Mouse (Mus musculus) embryonic facial prominence, embryonic 10.5 days (tissue): Measurements from ENCODE around the gene Sirt2. TPM values are rescaled to one million over a fixed set of nuclear protein-coding genes. Genes with fewer than 3 reads are reported as not detected.
A peak's percentile ranks its signal among the peaks of the same experiment; 100 is the strongest.

Experiments used
- DNase-seq: peaks from one replicate; pipeline ENCODE4 v3.0.0-alpha.2; 2017; ENCODE audit warnings: low spot score
- H3K27ac ChIP-seq: fragments of 300-500 bp; sonication (generic); replicated peaks from 2 replicates; pipeline ENCODE4 v1.5.1; 2016; ENCODE audit warnings: mild to moderate bottlenecking
- H3K27me3 ChIP-seq: fragments of 300-500 bp; sonication (generic); replicated peaks from 2 replicates; pipeline ENCODE4 v1.6.1; 2016; ENCODE audit warnings: low read depth, mild to moderate bottlenecking; ENCODE audit not compliant: poor library complexity, severe bottlenecking
- H3K36me3 ChIP-seq: fragments of 300-500 bp; sonication (generic); replicated peaks from 2 replicates; pipeline ENCODE4 v1.6.1; 2016; ENCODE audit warnings: mild to moderate bottlenecking, moderate library complexity
- H3K4me1 ChIP-seq: fragments of 300-500 bp; sonication (generic); 2 replicates; pipeline ENCODE4 v1.6.1; 2016
- H3K4me3 ChIP-seq: fragments of 300-500 bp; sonication (generic); 2 replicates; pipeline ENCODE4 v1.5.1; 2016; ENCODE audit warnings: mild to moderate bottlenecking, moderate library complexity
- H3K9me3 ChIP-seq: fragments of 300-500 bp; sonication (generic); 2 replicates; pipeline ENCODE4 v1.6.1; 2016; ENCODE audit warnings: mild to moderate bottlenecking
- WGBS: fragments of 180-500 bp; shearing (Covaris S2); methylation state at CpG from one replicate; pipeline ENCODE4 v1.1.7; 2016; 5-methylcytosine and 5-hydroxymethylcytosine counted together
- polyA plus RNA-seq: library from polyadenylated mRNA; unstranded; fragments of >200 nt; fragmentation: Nextera tagmentation; extraction: Ambion mirVana; gene quantifications from 2 replicates; pipeline ENCODE4 v1.2.1, GENCODE M21; 2016

The Sirt2 gene
- polyA plus RNA-seq, 1 experiment from 2014 or later, result 64.8 TPM

DNA sequence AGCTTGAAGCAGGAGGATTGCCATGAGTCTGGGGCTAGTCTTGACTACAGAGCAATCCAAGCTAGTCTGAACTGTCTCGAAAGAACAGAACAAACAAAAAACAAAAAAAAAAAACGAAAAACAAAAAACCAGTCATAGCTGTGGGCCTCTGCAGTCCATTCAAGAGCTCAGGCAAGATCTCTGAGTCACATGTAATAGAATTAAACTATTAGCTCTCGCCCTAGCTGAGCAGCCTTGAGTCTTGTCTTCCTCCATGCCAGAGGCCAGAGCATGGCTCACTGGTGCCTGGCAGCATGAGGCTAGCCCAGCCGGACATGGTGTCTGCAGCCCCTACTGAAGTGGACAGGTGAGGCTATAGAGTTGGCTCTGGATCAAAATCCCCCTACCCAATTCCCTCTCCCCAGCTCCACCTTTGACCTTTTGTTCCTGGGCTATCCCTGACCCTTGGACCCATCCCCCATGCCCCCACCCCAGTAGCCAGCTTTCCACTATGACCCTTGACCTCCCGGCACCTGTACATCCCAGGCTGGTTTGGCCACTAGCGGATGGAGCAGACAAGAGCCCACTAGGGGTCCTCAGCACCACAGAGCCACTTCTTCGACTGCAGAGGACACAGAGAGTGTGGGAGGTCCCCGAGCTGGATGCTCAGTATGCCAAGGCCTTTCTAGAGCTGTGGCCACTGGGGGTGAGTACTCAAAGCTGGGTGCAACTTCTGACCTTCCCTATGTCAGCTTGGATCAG, 23.7 kb downstream of the Sirt2 start:
- Histone ChIP-seq H3K4me3 (no peak overlapping the region), H3K36me3 (peaks cover 28% of the 10 kb centered on the region), H3K27ac (peak overlapping the region; percentile 73), H3K4me1 (peaks cover 53% of the 10 kb centered on the region), H3K9me3 (no peaks in the 10 kb centered on the region), H3K27me3 (no peaks in the 10 kb centered on the region)
- peak; percentile 48 for DNase-seq
- WGBS, result 44% methylated on average over 8 of the region's 8 CpGs

DNA sequence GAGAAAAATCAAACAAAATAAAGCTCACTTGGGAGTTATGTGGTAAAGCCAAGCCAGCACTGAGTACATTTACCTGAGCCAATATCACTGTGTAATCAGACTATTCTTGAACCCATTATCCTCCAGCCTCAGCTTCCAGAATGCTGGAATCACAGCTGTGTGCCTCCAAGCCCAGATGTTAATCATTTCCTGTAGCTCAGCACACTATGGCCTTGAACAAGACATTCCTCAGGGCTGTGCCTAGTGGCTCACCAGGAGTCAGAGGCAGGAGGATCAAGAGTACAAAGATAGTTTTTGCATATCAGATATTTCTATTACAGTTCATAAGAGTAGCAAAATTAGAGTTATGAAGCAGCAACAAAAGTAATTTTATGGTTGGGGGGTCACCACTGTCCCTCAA, 25.2 kb downstream of the Sirt2 start:
- Histone ChIP-seq H3K4me1 (peaks cover 62% of the 10 kb centered on the region), H3K36me3 (peaks cover 14% of the 10 kb centered on the region), H3K4me3 (no peak overlapping the region), H3K27me3 (no peaks in the 10 kb centered on the region), H3K27ac (0 out of 2 replicates have a peak overlapping the region, but pooled peaks have one; percentile 65), H3K9me3 (no peaks in the 10 kb centered on the region)
- DNase-seq, result no peak

DNA sequence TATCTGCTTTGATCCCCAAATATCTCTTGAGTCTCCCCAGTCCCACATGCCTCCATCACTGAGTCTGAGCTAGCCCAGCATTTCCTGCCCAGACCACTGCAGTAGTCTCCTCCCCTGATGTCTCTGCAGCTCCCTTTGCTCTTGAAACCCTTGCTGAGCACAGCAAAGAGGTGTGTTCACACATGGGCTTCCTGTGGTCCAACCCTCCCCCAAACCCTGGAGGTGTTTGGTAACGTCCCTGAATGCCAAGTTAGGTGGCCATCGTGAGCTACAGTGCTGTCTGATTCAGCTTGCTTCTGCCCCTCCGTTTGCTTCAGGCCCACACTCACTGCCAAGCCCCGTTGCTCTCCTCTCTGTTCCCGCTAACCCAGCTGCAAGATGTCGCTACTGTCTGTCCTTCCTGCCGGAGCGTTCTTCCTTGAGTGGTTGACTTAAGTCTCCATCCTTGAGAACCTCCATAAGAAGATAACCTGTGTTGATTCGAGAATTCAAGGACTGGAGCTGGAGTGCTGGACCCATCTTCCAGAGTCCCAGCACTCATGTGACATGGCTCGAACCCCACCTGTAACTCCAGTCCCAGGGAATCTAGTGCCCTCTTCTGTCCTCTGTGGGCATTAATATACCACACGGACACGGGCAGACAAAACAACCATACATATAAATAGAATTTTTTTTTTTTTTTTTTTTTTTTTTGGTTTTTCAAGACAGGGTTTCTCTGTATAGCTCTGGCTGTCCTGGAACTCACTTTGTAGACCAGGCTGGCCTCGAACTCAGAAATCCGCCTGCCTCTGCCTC, 26.1 kb downstream of the Sirt2 start:
- DNase-seq, result no peak
- Histone ChIP-seq H3K27me3 (no peaks in the 10 kb centered on the region), H3K4me3 (no peak overlapping the region), H3K4me1 (peaks cover 65% of the 10 kb centered on the region), H3K9me3 (no peaks in the 10 kb centered on the region), H3K27ac (peak overlapping the region; percentile 65), H3K36me3 (peaks cover 11% of the 10 kb centered on the region)
- 84% methylated on average over 14 of the region's 14 CpGs for WGBS

DNA sequence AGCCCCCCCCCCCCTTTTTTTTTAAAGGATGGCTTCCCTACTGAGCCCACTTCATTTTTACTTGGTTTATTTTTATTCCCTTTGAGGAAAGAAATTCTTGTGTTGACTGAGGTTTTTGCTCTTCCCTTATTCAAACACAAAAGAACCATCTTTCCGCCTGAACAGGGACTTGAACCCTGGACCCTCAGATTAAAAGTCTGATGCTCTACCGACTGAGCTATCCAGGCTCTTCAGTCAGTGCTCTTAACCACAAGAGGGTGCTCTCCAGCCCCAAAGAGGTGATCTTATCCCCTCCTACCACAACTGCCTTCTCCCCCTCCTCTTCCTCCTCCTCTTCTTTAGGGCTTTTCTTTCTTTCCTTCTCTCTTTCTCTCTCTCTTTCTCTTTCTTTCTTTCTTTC, 27.3 kb downstream of the Sirt2 start:
- Histone ChIP-seq H3K36me3 (peaks cover under 1% of the 10 kb centered on the region; the same call in 1 of the 2 replicates), H3K4me1 (peaks cover 54% of the 10 kb centered on the region), H3K9me3 (no peaks in the 10 kb centered on the region), H3K27ac (no peak overlapping the region), H3K4me3 (no peak overlapping the region), H3K27me3 (no peaks in the 10 kb centered on the region)
- 36% methylated on average over 2 of the region's 2 CpGs for WGBS
- DNase-seq, result no peak

DNA sequence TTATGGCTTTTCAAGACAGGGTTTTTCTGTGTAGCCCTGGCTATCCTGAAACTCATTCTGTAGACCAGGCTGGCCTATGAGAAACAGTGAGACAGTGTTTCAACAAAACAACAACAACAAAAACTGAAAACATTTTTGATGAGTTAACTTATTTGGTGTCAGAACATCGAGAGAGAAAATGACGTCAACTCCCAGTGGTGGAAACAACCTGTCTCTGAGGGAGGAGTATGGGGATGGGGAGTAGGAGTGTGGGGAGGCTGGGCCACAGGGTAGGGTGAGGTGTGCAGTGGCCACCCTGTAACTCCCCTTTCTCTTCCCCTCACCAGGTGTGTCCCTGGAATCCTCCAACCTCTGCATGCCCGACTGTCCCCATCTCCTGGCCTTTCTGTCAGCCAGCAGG, 28.0 kb downstream of the Sirt2 start:
- H3K36me3 ChIP-seq, result no peaks in the 10 kb centered on the region
- DNase-seq, result no peak
- H3K4me1 ChIP-seq, result peaks cover 48% of the 10 kb centered on the region
- H3K27ac ChIP-seq, result no peak overlapping the region
- H3K4me3 ChIP-seq, result no peak overlapping the region
- no peaks in the 10 kb centered on the region for H3K27me3 ChIP-seq
- no peaks in the 10 kb centered on the region for H3K9me3 ChIP-seq
- WGBS, result 92% methylated on average over 3 of the region's 3 CpGs

DNA sequence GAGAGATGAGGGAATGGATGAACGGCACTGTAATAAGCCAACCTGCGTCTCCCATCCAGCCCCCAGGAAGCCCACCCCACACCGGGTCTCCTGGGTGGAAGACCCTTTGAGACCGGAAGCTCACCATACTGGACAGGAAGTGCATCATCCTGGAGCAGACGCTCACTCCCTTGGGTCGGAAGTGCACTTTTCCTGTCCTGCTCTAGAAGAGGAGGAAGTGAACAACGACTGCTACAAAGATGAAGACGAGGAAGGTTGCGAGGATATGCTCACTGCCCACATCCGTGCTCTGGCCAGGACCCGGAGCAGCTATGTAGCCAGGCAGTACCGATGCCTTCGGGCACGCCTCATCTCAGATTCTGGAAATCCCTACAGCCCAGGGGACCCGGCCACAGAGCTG, 29.3 kb downstream of the Sirt2 start:
- Histone ChIP-seq H3K4me3 (peak overlapping the region; percentile 44; the same call in 1 of the 2 replicates), H3K27ac (peak overlapping the region; percentile 74), H3K27me3 (no peaks in the 10 kb centered on the region), H3K4me1 (peaks cover 34% of the 10 kb centered on the region), H3K9me3 (no peaks in the 10 kb centered on the region), H3K36me3 (no peaks in the 10 kb centered on the region)
- no peak for DNase-seq
- 78% methylated on average over 15 of the region's 15 CpGs for WGBS

DNA sequence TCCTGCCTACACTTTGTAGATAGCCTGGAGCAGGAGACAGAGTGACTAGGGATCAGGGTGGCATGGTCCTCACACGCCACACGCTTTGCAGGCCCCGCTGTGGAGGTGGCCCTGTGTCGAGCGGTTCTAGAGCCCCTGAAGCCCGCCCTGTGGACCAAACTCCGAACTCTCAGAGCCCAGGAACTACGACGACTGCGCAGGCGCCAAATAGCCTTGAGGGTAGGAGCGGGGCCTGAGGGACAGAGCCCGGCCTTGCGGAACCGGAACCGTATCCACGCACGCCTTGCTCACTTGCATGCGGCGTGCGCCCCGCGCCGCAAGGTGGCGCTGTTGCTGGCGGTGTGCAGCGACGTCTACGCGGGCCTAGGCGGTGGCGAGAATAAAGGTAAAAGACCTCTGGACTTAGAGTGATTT, 30.0 kb downstream of the Sirt2 start:
- DNase-seq, result peak; percentile 82
- H3K27me3 ChIP-seq, result no peaks in the 10 kb centered on the region
- WGBS, result 18% methylated on average over 32 of the region's 32 CpGs
- H3K36me3 ChIP-seq, result no peaks in the 10 kb centered on the region
- peaks cover 34% of the 10 kb centered on the region for H3K4me1 ChIP-seq
- H3K9me3 ChIP-seq, result no peaks in the 10 kb centered on the region
- peak overlapping the region; percentile 44 for H3K4me3 ChIP-seq
- H3K27ac ChIP-seq, result peak overlapping the region; percentile 74

DNA sequence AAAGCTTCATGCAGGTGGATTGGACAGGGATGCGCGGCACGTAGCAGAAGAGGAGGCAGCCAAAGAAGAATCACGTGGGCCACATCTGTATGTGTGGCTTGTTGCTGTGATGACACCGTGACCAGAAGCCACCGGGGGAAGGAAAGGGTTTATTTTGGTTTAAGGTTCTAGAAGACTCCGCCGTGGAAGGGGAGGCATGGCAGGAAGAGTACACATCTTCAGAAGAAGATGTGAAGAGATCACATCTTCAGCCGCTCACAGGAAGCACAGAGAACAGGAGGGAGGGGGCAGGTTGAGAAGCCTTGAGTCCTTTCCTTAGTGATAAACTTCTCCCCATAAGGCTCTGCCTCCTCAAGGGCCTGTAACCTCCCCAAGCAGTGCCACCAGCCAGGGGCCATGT, 33.5 kb downstream of the Sirt2 start:
- 94% methylated on average over 9 of the region's 9 CpGs for WGBS
- H3K27ac ChIP-seq, result no peak overlapping the region
- H3K4me3 ChIP-seq, result no peak overlapping the region
- no peak for DNase-seq
- H3K36me3 ChIP-seq, result no peaks in the 10 kb centered on the region
- no peaks in the 10 kb centered on the region for H3K27me3 ChIP-seq
- H3K4me1 ChIP-seq, result peaks cover 49% of the 10 kb centered on the region
- no peaks in the 10 kb centered on the region for H3K9me3 ChIP-seq

DNA sequence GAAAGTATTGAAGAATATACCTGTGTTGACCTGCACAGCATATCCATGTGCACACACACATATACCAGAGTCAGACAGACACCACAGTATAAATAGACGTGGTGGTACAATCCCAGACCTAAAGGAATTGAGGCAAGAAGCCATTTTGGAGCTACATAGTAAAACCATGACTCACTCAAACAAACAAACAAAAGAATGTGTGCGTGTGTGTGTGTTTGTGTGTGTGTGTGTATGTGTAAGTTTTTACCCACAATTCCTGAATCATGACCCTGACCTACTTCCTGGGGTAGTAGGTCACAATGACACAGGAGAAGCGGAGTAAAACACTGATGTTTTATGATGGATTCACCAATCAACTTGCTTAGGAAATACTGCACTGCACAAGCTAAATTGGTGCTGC, 34.9 kb downstream of the Sirt2 start:
- no peak for DNase-seq
- Histone ChIP-seq H3K4me3 (no peak overlapping the region), H3K27me3 (no peaks in the 10 kb centered on the region), H3K4me1 (peaks cover 42% of the 10 kb centered on the region), H3K27ac (peak overlapping the region; percentile 86), H3K9me3 (no peaks in the 10 kb centered on the region), H3K36me3 (no peaks in the 10 kb centered on the region)
- 82% methylated on average over 3 of the region's 3 CpGs for WGBS

DNA sequence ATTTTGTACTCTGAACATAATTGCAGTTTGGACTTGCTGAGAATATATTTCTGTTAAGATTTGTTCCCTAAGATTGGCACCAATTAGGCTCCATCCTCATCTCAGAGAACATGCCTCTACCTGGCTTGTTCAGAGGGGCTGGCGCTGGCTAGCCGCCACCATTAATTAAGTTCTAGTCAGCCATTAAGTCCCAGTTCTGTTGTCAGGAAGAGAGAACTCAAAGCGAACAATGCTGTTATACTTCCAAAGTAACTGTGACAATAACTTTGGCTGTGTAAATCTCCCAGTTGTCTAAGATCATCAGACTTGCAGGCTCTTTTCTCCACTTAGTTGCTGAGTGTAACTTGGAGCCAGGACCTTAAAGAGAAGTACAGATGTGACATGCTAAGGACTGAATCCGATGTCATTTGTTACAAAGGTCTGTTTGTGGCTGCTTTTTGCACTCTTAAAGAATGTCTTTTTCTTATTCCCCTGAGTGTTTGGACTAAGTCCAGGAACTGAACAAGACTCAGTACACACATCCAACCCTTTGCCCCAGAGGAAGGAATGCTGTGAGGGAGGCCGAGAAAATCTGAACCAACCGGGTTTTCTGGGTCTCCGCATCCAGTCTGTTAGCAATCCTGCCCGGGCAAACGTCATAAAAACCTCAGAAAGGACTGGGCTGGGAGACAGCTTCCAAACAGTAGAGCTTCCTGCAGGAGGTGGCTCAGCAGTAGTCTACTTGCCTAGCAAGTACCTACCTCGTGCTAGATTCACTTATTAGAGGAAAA, 35.6 kb downstream of the Sirt2 start:
- DNase-seq, result peak; percentile 64
- H3K4me3 ChIP-seq, result peak overlapping the region; percentile 37

DNA sequence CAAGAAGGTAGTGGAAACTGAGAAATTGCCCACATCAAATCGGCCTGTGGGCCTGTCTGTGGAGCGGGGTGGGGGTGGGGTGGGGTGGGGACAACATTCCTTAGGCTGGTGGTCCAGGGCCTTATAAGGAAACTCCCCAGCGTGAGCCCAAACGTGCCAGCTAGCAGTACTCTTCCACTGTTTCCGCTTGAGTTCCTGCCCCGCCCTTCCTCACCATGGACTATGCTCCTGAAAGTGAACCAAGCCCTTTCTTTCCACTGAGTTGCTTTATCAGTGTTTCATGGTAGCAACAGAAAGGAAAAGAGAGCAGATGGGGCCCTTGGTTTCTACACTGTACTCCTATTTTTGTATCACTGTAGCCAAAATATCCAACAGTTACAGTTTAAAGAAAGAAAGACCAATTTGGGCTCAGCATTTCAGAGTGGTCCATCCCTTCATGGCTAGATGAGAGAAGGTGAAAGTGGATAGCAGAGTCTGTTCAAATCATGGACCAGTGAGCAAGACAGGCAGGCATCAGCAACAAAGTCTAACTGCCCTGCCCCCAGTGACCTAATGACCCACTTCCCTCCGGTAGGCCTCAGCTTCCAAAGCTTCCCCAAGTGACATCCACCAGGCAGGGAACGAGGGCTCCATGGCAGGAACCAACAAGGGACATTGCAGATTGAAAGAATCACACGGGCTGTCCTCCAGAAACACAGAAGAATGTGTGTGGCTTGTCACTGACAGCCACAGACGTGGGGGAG, 36.5 kb downstream of the Sirt2 start:
- H3K27me3 ChIP-seq, result no peaks in the 10 kb centered on the region
- H3K27ac ChIP-seq, result peak overlapping the region; percentile 86
- H3K9me3 ChIP-seq, result no peaks in the 10 kb centered on the region
- whole genome bisulfite sequencing, result 5% methylated on average over 10 of the region's 10 CpGs
- no peaks in the 10 kb centered on the region for H3K36me3 ChIP-seq
- peak; percentile 72 for DNase-seq
- peaks cover 43% of the 10 kb centered on the region for H3K4me1 ChIP-seq
- H3K4me3 ChIP-seq, result peak overlapping the region; percentile 37

More for the DNA sequence above, 35.6 kb downstream of the Sirt2 start:
- H3K9me3 ChIP-seq, result no peaks in the 10 kb centered on the region
- 29% methylated on average over 10 of the region's 10 CpGs for WGBS
- no peaks in the 10 kb centered on the region for H3K27me3 ChIP-seq
- peaks cover 36% of the 10 kb centered on the region for H3K4me1 ChIP-seq
- no peaks in the 10 kb centered on the region for H3K36me3 ChIP-seq
- peak overlapping the region; percentile 86 for H3K27ac ChIP-seq

DNA sequence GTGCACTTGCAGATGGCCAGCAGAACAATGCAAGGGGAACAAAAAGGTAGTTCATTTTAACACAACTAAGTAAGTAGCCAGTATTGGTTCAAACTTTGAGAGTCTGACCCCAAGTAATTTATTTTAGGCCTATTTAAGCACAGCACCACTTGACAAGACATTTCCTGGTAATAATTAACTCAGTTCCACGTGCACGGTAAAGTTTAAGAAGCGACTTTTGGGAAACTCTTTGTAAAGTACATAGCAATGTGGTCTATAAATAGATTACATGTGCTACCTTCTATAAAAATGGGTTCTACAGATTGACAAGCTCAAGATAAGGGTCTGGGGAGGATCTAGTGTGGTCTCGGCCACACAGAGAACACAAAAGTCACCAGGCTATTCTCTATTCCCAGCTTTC, 37.2 kb downstream of the Sirt2 start:
- H3K36me3 ChIP-seq, result no peaks in the 10 kb centered on the region
- no peaks in the 10 kb centered on the region for H3K27me3 ChIP-seq
- H3K4me3 ChIP-seq, result no peak overlapping the region
- no peaks in the 10 kb centered on the region for H3K9me3 ChIP-seq
- peak overlapping the region; percentile 86 for H3K27ac ChIP-seq
- WGBS, result 56% methylated on average over 4 of the region's 4 CpGs
- no peak for DNase-seq
- peaks cover 48% of the 10 kb centered on the region for H3K4me1 ChIP-seq
